ENCODE assay signal across 8 mouse cellular contexts in genomic region chr2:120976308-120976707, GRCm38 (mm10). TPM values are rescaled to one million over a fixed set of nuclear protein-coding genes. Genes with fewer than 3 reads are reported as not detected.
A peak's percentile ranks its signal among the peaks of the same experiment; 100 is the strongest.
DNase-seq lines count a peak whose midpoint lies in the region; ATAC-seq and TF ChIP-seq lines count a peak whose summit lies in the region.

No protein-coding gene starts in this region.

- no peak for TF ChIP-seq POLR2A in MEL (IDR thresholded peaks at IDR 0.05; ENCODE audit: control insufficient read depth in 1 of 2, insufficient read depth in 1 of 2, low read depth in 1 of 2, low read length in 2 of 2, poor library complexity in 1 of 2)

- H3K36me3 ChIP-seq in heart, embryonic 14.5 days (ENCODE audit: control insufficient read depth, insufficient read depth, low read length), result no peaks in the 10 kb centered on the region
- peaks cover 0 to 9% of the 10 kb centered on the region in 2 experiments; a peak in 2 of 4 replicates for H3K36me3 ChIP-seq in MEL (ENCODE audit: control insufficient read depth in 1 of 2, insufficient read depth in 2 of 2, low read length in 2 of 2)

- DNase-seq in heart, adult 9 months (ENCODE audit: low spot score in 2 of 2), result no peak
- peak; percentile 78 for DNase-seq in MEL (ENCODE audit: low read depth, low spot score)
- DNase-seq in adrenal gland, postnatal 4 days (ENCODE audit: low spot score in 2 of 2), result no peak
- no peak for DNase-seq in urinary bladder, postnatal 14 days (ENCODE audit: low spot score)
- DNase-seq in spleen, adult 18-20 months, result no peak

- peaks cover 0 to 4% of the 10 kb centered on the region in 2 experiments; a peak in 1 of 4 replicates for H3K4me1 ChIP-seq in heart, embryonic 14.5 days (ENCODE audit: control insufficient read depth in 2 of 2, insufficient read depth in 2 of 2, low read length in 2 of 2)
- peaks cover 0 to 15% of the 10 kb centered on the region in 2 experiments; a peak in 3 of 4 replicates for H3K4me1 ChIP-seq in MEL (ENCODE audit: control insufficient read depth in 1 of 2, insufficient read depth in 2 of 2, low read length in 2 of 2)

- H3K27me3 ChIP-seq in heart, embryonic 14.5 days (ENCODE audit: control insufficient read depth, insufficient read depth, low read length), result no peaks in the 10 kb centered on the region
- no peaks in the 10 kb centered on the region for H3K27me3 ChIP-seq in MEL (ENCODE audit: control insufficient read depth in 1 of 2, insufficient read depth in 2 of 2, low read length in 2 of 2)

- peak; percentile 30 for TF ChIP-seq RAD21 in MEL (IDR thresholded peaks at IDR 0.05; ENCODE audit: low read depth, low read length)

- H3K9me3 ChIP-seq in heart, embryonic 14.5 days (ENCODE audit: control insufficient read depth, low read length), result no peaks in the 10 kb centered on the region
- no peaks in the 10 kb centered on the region for H3K9me3 ChIP-seq in MEL (replicated peaks; ENCODE audit: insufficient read depth, low read length)

- H3K4me2 ChIP-seq in heart, embryonic 14.5 days (ENCODE audit: low read length), result peak overlapping the region; percentile 96

- WGBS in heart, embryonic 14.5 days, result 51% methylated on average over 4 of the region's 4 CpGs

- no peak overlapping the region for H3K4me3 ChIP-seq in heart, embryonic 14.5 days (ENCODE audit: control insufficient read depth in 1 of 2, insufficient read depth in 1 of 2, low read depth in 1 of 2, low read length in 2 of 2)
- H3K4me3 ChIP-seq in MEL (ENCODE audit: control insufficient read depth in 1 of 2, insufficient read depth in 1 of 2, low read depth in 2 of 2, low read length in 2 of 2), result peak overlapping the region; percentile 21 to 59

- no peak for ATAC-seq in heart, embryonic 14.5 days (ENCODE audit: insufficient number of reproducible peaks, insufficient read depth, low FRiP score, low read depth)
- 0 out of 2 replicates have a peak, but pooled peaks have one; percentile 29 for ATAC-seq in granulocyte monocyte progenitor cell, adult 5-6 weeks (replicated peaks; ENCODE audit: poor library complexity, severe bottlenecking)
- ATAC-seq in megakaryocyte progenitor cell, adult 5-6 weeks (replicated peaks; ENCODE audit: poor library complexity), result peak; percentile 54; the same call in 1 of the 2 replicates

- no peak overlapping the region for H3K27ac ChIP-seq in heart, embryonic 14.5 days (replicated peaks in 1 of 2; ENCODE audit: control insufficient read depth in 1 of 2, insufficient read depth in 1 of 2, low read depth in 2 of 2, low read length in 2 of 2)
- no peak overlapping the region for H3K27ac ChIP-seq in MEL (ENCODE audit: control insufficient read depth, low read depth, low read length)

- no peak for TF ChIP-seq EP300 in MEL (IDR thresholded peaks at IDR 0.05; ENCODE audit: low read depth in 1 of 2, low read length in 2 of 2)

- H3K9ac ChIP-seq in heart, embryonic 14.5 days (ENCODE audit: low read length), result no peak overlapping the region
- peak overlapping the region; percentile 79 for H3K9ac ChIP-seq in MEL (ENCODE audit: control insufficient read depth, low read depth, low read length, poor library complexity, severe bottlenecking)

- peak; percentile 45 to 75 (median 72) for TF ChIP-seq CTCF in MEL (IDR thresholded peaks at IDR 0.05 in 2 of 3, conservative IDR thresholded peaks at IDR 0.05 in 1 of 3; ENCODE audit: control insufficient read depth in 1 of 3, insufficient read depth in 1 of 3, low read depth in 2 of 3, low read length in 3 of 3, poor library complexity in 1 of 3, severe bottlenecking in 1 of 3)

- no peaks in the 10 kb centered on the region; the same call in 1 of the 2 replicates for H3K79me2 ChIP-seq in MEL (ENCODE audit: control insufficient read depth, insufficient read depth, low read length, poor library complexity)

TF ChIP-seq in MEL, 35 proteins besides CTCF, POLR2A, EP300 and RAD21:
- TF ChIP-seq MYC (IDR thresholded peaks at IDR 0.05; ENCODE audit: low read depth, low read length), result 0 out of 2 replicates have a peak, but pooled peaks have one; percentile 21
- TF ChIP-seq ELF1 (IDR thresholded peaks at IDR 0.05; ENCODE audit: low read depth, low read length), result no peak
- TF ChIP-seq TBP (IDR thresholded peaks at IDR 0.05; ENCODE audit: low read depth, low read length), result peak; percentile 75; the same call in 1 of the 2 replicates
- TF ChIP-seq SMC3 (IDR thresholded peaks at IDR 0.05; ENCODE audit: low read depth, low read length), result peak; percentile 52

RNA-seq across cellular contexts. Expression of gene Tmem62, which starts 0.5 kb away (rescaled TPM):
- 2.1 and 3.9 TPM in 2 replicates for polyA plus RNA-seq in heart, embryonic 14.5 days (2014; fragmentation: Nextera tagmentation; extraction: Ambion mirVana)
- total RNA-seq in MEL (2012; rRNA removed), result 1.8 and 2.0 TPM in 2 replicates
- 1 to 10 TPM in 1 of 2 experiments, not detected in 1; 2.9 TPM for polyA plus RNA-seq in MEL (2012; ENCODE audit: insufficient read depth in 1 of 2, insufficient read length in 2 of 2, low read depth in 1 of 2, low replicate concordance in 2 of 2, missing spikeins in 1 of 2)
- 5.1 and 6.5 TPM in 2 replicates for total RNA-seq in granulocyte monocyte progenitor cell, adult 5-6 weeks (2014; fragmentation: Nextera tagmentation)
- 11.0 and 18.7 TPM in 2 replicates for total RNA-seq in granulocyte monocyte progenitor cell, adult 5-6 weeks (2017)
- 4.2 and 4.3 TPM in 2 replicates for total RNA-seq in megakaryocyte progenitor cell, adult 5-6 weeks (2015)
- 6.4 and 12.4 TPM in 2 replicates for total RNA-seq in megakaryocyte progenitor cell, adult 5-6 weeks (2017)
- 10 to 100 TPM in 1 of 2 experiments, 1 to 10 TPM in 1; 9.3 to 10.8 TPM for total RNA-seq in adrenal gland, postnatal 4 days (2021)

RNA-seq across cellular contexts. Expression of gene Ubr1, which starts 5.8 kb away (rescaled TPM):
- polyA plus RNA-seq in heart, embryonic 14.5 days (2014; fragmentation: Nextera tagmentation; extraction: Ambion mirVana), result 19.7 and 24.4 TPM in 2 replicates
- total RNA-seq in MEL (2012; rRNA removed), result 11.4 and 12.8 TPM in 2 replicates
- polyA plus RNA-seq in MEL (2012; ENCODE audit: insufficient read depth in 1 of 2, insufficient read length in 2 of 2, low read depth in 1 of 2, low replicate concordance in 2 of 2, missing spikeins in 1 of 2), result 10 to 100 TPM in 1 of 2 experiments, not detected in 1; 27.8 TPM
- 26.0 and 29.1 TPM in 2 replicates for total RNA-seq in granulocyte monocyte progenitor cell, adult 5-6 weeks (2014; fragmentation: Nextera tagmentation)
- 26.0 and 33.2 TPM in 2 replicates for total RNA-seq in granulocyte monocyte progenitor cell, adult 5-6 weeks (2017)
- total RNA-seq in megakaryocyte progenitor cell, adult 5-6 weeks (2015), result 24.7 and 27.1 TPM in 2 replicates
- 21.1 and 28.5 TPM in 2 replicates for total RNA-seq in megakaryocyte progenitor cell, adult 5-6 weeks (2017)
- 10 to 100 TPM; 35.8 to 38.7 TPM for total RNA-seq in adrenal gland, postnatal 4 days (2021)

RNA-seq across cellular contexts. Expression of gene Ccndbp1, which starts 31.9 kb away (rescaled TPM):
- polyA plus RNA-seq in heart, embryonic 14.5 days (2014; fragmentation: Nextera tagmentation; extraction: Ambion mirVana), result 43.7 and 46.9 TPM in 2 replicates
- total RNA-seq in MEL (2012; rRNA removed), result 24.6 and 25.7 TPM in 2 replicates
- 100 to 1,000 TPM in 1 of 2 experiments, 10 to 100 TPM in 1; 26.1 to 250 TPM for polyA plus RNA-seq in MEL (2012; ENCODE audit: insufficient read depth in 1 of 2, insufficient read length in 2 of 2, low read depth in 1 of 2, low replicate concordance in 2 of 2, missing spikeins in 1 of 2)
- 27.0 and 35.7 TPM in 2 replicates for total RNA-seq in granulocyte monocyte progenitor cell, adult 5-6 weeks (2014; fragmentation: Nextera tagmentation)
- total RNA-seq in granulocyte monocyte progenitor cell, adult 5-6 weeks (2017), result 30.5 and 40.2 TPM in 2 replicates
- 44.2 and 50.1 TPM in 2 replicates for total RNA-seq in megakaryocyte progenitor cell, adult 5-6 weeks (2015)
- 33.5 and 38.1 TPM in 2 replicates for total RNA-seq in megakaryocyte progenitor cell, adult 5-6 weeks (2017)
- total RNA-seq in adrenal gland, postnatal 4 days (2021), result 10 to 100 TPM; 52.7 to 53.5 TPM

Comparison
In these comparisons a context has a peak if more than half of its experiments do, and no peak if none do; other contexts are left out.
1. H3K4me3 ChIP-seq: peak in MEL (2 of 2); none in heart, embryonic 14.5 days (0 of 2).